Mouse (Mus musculus) kidney, adult 2 months (tissue): ENCODE results near the gene Nrf1. TPM values are rescaled to one million over a fixed set of nuclear protein-coding genes. Genes with fewer than 3 reads are reported as not detected.

ENCODE experiments used
- DNase-seq: peaks from one replicate; pipeline ENCODE4 v3.0.0; 2021
- H3K27ac ChIP-seq: fragments of 200-500 bp; 2 replicates; pipeline ENCODE4 v1.5.1; 2012; ENCODE audit warnings: low read depth, low read length, control low read depth, inconsistent platforms; ENCODE audit not compliant: insufficient read depth
- H3K27me3 ChIP-seq: fragments of 200-500 bp; replicated peaks from 2 replicates; pipeline ENCODE4 v1.6.1; 2012; ENCODE audit warnings: mild to moderate bottlenecking, moderate library complexity, low read length, inconsistent platforms; ENCODE audit not compliant: control insufficient read depth, insufficient read depth
- H3K36me3 ChIP-seq: fragments of 200-500 bp; 2 replicates; pipeline ENCODE4 v1.6.1; 2012; ENCODE audit warnings: mild to moderate bottlenecking, moderate library complexity, low read length, inconsistent platforms; ENCODE audit not compliant: control insufficient read depth, insufficient read depth
- H3K4me1 ChIP-seq: fragments of 200-500 bp; 2 replicates; pipeline ENCODE4 v1.6.1; 2011; ENCODE audit warnings: low read length; ENCODE audit not compliant: control insufficient read depth, insufficient read depth
- H3K4me3 ChIP-seq: fragments of 200-500 bp; 2 replicates; pipeline ENCODE4 v1.5.1; 2011; ENCODE audit warnings: mild to moderate bottlenecking, low read depth, low read length, control low read depth; ENCODE audit not compliant: insufficient read depth
- CTCF ChIP-seq: fragments of 200-500 bp; conservative IDR thresholded peaks from 2 replicates; pipeline ENCODE4 v1.5.1; 2011; ENCODE audit warnings: low read depth, mild to moderate bottlenecking, control low read depth, low read length, moderate library complexity, mixed read lengths; ENCODE audit not compliant: insufficient read depth, insufficient read length
- POLR2A ChIP-seq: fragments of 200-500 bp; IDR thresholded peaks from one replicate; pipeline ENCODE4 v1.6.1; 2011; ENCODE audit warnings: low read depth, low read length, control low read depth
- WGBS: fragments of 180-500 bp; shearing (Covaris S2); methylation state at CpG from one replicate; pipeline ENCODE4 v1.1.7; 2018; 5-methylcytosine and 5-hydroxymethylcytosine counted together
- polyA plus RNA-seq: library from polyadenylated mRNA; depleted of rRNA; stranded (reverse); fragments of >200 nt; gene quantifications from 2 replicates; pipeline ENCODE4 v1.2.3, GENCODE M21; 2012

Gene Nrf1
- polyA plus RNA-seq, 1 experiment, result 22.9 TPM

DNA sequence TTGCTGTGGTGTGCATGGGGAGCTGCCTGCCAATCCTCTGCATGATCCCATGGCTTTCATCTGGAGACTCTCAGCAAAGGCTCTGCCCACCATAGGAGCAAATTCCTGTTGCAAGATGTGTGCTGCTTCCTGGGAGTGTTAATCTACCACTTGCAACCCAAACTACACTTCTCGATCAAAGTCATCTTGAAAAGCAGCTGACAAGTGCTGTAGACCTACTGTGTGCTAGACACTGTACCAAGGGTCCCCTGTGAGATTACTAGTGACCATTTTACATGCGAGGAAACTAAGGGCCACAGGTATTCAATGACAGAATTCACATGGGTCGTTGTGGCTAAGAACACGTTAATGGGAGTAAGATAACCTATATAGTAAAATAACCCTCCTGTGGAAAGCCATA is 95.5 kb downstream of the Nrf1 start:
- DNase-seq, result no peak
- Histone ChIP-seq H3K4me3 (no peak overlapping the region), H3K36me3 (no peaks in the 10 kb centered on the region), H3K27ac (no peak overlapping the region), H3K4me1 (no peaks in the 10 kb centered on the region), H3K27me3 (no peaks in the 10 kb centered on the region)
- 93% methylated on average over 4 of the region's 4 CpGs for WGBS
- TF ChIP-seq POLR2A (no peak), CTCF (no peak)

- no peaks in the 10 kb centered on the region for H3K27me3 ChIP-seq
- WGBS, result 60% methylated on average over 7 of the region's 7 CpGs
- no peaks in the 10 kb centered on the region for H3K4me1 ChIP-seq
- no peaks in the 10 kb centered on the region for H3K36me3 ChIP-seq
- H3K27ac ChIP-seq, result no peak overlapping the region
- TF ChIP-seq POLR2A (no peak), CTCF (no peak)
- no peak for DNase-seq
- no peak overlapping the region for H3K4me3 ChIP-seq
Measured at GRCm38 (mm10) chr6:30147058-30147457, 99.3 kb downstream of the Nrf1 start.

- Histone ChIP-seq H3K36me3 (no peaks in the 10 kb centered on the region), H3K27ac (no peak overlapping the region), H3K27me3 (no peaks in the 10 kb centered on the region), H3K4me1 (no peaks in the 10 kb centered on the region), H3K4me3 (no peak overlapping the region)
- TF ChIP-seq CTCF (no peak), POLR2A (no peak)
- WGBS, result 89% methylated on average over 6 of the region's 6 CpGs
- DNase-seq, result no peak
Measured at GRCm38 (mm10) chr6:30147753-30148152, 100.0 kb downstream of the Nrf1 start.

GRCm38 (mm10) chr6:30150471-30150870 is 102.7 kb downstream of the Nrf1 start:
- no peak overlapping the region for H3K27ac ChIP-seq
- no peak overlapping the region for H3K4me3 ChIP-seq
- TF ChIP-seq CTCF (no peak), POLR2A (no peak)
- no peaks in the 10 kb centered on the region for H3K4me1 ChIP-seq
- no peaks in the 10 kb centered on the region for H3K27me3 ChIP-seq
- 92% methylated on average over 8 of the region's 8 CpGs for WGBS
- H3K36me3 ChIP-seq, result no peaks in the 10 kb centered on the region
- DNase-seq, result no peak

- H3K27ac ChIP-seq, result no peak overlapping the region
- 83% methylated on average over 12 of the region's 12 CpGs for WGBS
- H3K27me3 ChIP-seq, result no peaks in the 10 kb centered on the region
- no peaks in the 10 kb centered on the region for H3K36me3 ChIP-seq
- DNase-seq, result no peak
- no peaks in the 10 kb centered on the region for H3K4me1 ChIP-seq
- TF ChIP-seq CTCF (no peak), POLR2A (no peak)
- no peak overlapping the region for H3K4me3 ChIP-seq
Measured at GRCm38 (mm10) chr6:30152163-30152562, 104.4 kb downstream of the Nrf1 start.

DNA sequence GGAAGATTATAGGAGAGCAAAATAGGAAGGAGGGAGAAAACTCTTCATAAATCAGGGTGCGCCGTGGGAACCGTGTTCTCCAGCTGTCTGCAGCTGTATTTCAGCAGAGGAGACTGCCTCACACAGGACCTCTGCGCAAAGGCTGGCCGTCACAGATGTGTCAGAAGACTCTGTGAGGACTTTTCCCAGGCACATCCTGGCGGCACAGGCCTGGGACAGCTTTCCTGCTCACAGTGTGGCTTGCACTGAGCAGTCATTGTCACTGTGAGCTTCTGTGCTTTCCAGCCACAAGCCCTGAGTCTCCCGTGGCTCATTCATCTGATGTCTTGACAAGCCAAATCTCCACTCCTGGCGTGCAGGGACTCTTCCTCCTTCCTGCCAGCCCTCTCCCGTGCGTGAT is 104.9 kb downstream of the Nrf1 start:
- Histone ChIP-seq H3K4me1 (no peaks in the 10 kb centered on the region), H3K4me3 (no peak overlapping the region), H3K27me3 (no peaks in the 10 kb centered on the region), H3K27ac (no peak overlapping the region), H3K36me3 (no peaks in the 10 kb centered on the region)
- 74% methylated on average over 10 of the region's 10 CpGs for WGBS
- TF ChIP-seq POLR2A (no peak), CTCF (no peak)
- DNase-seq, result no peak

- no peaks in the 10 kb centered on the region for H3K27me3 ChIP-seq
- 81% methylated on average over 3 of the region's 3 CpGs for WGBS
- no peak for DNase-seq
- no peak overlapping the region for H3K4me3 ChIP-seq
- H3K36me3 ChIP-seq, result no peaks in the 10 kb centered on the region
- TF ChIP-seq POLR2A (no peak), CTCF (no peak)
- no peak overlapping the region for H3K27ac ChIP-seq
- H3K4me1 ChIP-seq, result no peaks in the 10 kb centered on the region
Measured at GRCm38 (mm10) chr6:30153076-30153475, 105.3 kb downstream of the Nrf1 start.

- 93% methylated on average over 15 of the region's 15 CpGs for WGBS
- no peak for TF ChIP-seq CTCF
- no peak for TF ChIP-seq POLR2A
- H3K4me3 ChIP-seq, result no peak overlapping the region
- H3K4me1 ChIP-seq, result no peaks in the 10 kb centered on the region
- H3K36me3 ChIP-seq, result no peaks in the 10 kb centered on the region
- H3K27ac ChIP-seq, result no peak overlapping the region
- DNase-seq, result no peak
- no peaks in the 10 kb centered on the region for H3K27me3 ChIP-seq
Measured at GRCm38 (mm10) chr6:30153733-30154415, 106.1 kb downstream of the Nrf1 start.
